Mouse (Mus musculus): ENCODE results near the gene Kdm7a. TPM values are rescaled to one million over a fixed set of nuclear protein-coding genes. Genes with fewer than 3 reads are reported as not detected.

Kdm7a gene
- total RNA-seq, 1 experiment from 2014 or later: 19.3 TPM

DNA sequence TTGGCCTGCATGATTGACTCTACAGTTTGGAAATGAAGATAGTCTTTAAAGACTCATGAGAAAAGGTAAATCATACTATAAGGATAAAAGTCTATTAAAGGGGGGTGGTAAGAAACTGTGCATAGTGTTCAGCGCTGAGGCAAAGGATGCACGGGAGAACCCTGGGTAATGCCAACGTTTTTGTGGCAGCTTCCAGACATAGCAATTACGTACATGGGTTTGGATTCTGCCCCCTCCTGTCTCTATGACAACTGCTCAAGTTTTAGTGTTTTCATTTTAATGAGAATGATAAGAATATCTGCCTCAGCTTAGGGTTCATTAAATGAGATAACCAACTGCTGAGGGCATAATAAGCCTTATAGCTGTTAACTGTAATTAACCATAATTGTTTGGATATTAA, 3.1 kb upstream of the Kdm7a start:
- ATAC-seq (replicated peaks; ENCODE audit: low read depth, poor library complexity, severe bottlenecking): no peak

DNA sequence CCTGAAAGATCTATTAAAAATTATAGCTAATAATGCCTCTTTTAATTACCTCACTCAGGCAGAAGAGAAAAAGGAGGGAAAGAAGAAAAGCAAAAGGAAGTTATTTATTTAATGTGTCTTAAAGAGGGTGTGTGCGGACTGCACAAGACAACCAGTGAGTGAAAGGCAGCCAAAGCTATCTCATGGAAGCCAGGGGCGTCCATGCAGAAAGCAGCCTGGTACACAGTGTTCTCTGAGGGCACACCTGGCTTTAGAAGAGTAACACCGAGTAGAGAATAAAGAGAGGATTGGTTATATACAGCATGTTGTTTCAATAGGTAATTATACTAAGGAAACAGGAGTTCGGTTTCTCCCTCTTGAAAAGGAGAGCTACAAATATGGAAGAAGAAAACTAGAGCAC, 1.6 kb upstream of the Kdm7a start:
- ATAC-seq (replicated peaks; ENCODE audit: low read depth, poor library complexity, severe bottlenecking): no peak

DNA sequence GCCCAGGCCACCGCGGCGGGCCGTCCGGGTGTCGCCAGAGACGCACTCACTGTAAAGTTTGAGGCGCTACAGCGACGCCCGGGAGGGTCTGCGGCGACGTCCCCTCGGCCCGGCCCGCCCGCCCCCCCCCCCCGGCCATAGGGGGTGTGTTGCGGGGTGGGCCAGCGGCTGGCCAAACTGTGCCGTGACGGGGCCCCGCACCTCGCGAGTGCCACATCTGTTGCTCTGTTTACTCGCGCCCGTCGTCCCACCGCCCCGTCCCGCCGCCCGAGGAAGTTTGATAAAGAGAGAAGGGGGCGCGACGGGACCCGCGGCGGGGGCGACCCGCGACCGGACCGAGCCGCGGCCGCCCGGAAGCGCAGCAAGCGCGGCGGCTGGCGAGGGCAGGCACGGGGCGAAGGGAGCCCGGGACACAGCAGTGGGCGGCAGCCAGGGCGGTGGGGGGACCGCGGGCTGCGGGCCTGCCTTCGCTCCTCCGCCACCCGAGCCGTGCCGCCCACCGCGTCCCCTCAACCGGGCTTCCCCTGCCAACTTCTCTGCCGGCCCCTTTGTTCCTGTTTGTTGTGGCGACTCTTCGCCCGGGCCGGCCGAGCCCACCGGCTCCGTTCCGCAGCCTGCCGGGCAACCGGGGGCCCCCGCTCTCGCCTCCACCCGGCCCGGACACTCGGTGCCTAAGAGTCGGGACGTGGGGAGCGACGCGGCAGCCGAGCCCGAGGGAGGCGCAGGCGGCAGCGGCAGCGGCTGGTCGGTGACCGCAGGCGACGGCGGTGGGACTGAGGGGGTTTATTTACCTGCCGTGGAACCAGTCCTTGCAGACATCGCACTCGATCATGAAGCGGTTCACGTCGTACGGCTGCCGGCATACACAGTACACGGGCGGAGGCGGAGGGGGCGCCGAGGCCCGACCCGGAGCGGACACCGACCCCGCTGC, 674 bp downstream of the Kdm7a start:
- ATAC-seq (replicated peaks; ENCODE audit: low read depth, poor library complexity, severe bottlenecking): no peak

DNA sequence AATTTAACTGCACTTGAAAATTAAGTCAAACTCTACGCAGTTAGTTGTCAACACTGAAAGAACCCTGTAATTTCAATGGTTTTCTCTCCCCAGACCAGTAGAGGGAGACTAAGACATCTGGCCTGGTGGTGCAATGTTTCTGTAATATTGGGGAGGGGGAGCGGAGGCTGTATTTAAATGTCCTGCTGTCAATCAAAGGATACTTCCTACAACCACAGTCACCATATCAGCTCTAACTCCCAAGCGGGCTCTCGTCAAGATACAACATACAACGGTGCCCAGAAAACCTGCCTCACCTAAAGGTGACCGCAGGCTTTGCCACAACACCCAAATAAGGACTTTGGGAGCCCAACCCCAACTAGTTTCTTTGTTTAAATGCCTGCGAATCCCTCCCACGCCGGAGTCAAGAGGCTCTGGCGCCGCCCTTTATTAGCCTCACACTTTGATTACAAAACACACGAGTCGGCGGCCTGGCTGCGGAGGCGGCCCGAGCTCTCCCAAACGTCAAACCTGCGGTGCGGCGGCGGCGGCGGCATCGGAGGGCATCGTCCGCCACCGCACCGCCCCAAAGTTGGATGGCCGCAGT, 1.4 kb downstream of the Kdm7a start:
- peak; percentile 72 for ATAC-seq (replicated peaks; ENCODE audit: low read depth, poor library complexity, severe bottlenecking)

DNA sequence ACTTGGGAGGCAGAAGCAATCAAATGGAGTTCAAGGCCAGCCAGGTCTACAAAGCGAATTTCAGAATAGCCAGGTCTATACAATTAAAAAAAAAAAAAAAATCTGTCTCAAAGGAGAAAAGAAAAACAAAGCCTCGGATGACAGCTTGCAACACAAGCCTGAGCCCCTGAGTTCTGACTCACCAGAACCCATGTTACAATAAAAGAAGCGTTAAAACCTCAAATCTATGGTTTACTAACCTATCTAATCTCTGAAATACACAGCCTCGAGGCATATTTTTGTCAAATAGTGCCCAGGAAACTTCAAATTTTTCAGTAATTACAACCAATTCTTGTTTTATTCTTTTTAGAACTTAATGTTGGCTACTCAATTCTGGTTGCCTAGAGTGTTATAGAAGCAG, 2.1 kb downstream of the Kdm7a start:
- ATAC-seq (replicated peaks; ENCODE audit: low read depth, poor library complexity, severe bottlenecking): no peak

DNA sequence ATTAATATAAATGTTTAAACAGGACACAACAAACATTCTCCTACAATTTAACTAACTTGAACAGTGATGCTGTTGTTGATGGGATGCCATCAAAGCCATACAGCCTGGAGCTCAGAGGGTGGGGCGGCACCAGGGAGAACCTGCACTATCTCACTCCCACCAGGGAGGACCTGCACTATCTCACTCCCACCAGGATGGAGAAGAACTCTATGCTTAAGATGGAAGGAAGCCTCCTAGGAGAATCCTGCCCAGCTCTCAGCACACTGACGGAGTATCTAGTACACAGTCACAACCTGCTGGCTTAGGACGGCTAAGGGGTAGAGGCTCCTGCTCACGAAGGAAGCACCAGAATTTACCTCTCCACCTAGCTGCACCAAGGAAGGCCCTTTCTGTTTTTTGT, 3.4 kb downstream of the Kdm7a start:
- no peak; the same call in 1 of the 2 replicates for ATAC-seq (replicated peaks; ENCODE audit: low read depth, poor library complexity, severe bottlenecking)

DNA sequence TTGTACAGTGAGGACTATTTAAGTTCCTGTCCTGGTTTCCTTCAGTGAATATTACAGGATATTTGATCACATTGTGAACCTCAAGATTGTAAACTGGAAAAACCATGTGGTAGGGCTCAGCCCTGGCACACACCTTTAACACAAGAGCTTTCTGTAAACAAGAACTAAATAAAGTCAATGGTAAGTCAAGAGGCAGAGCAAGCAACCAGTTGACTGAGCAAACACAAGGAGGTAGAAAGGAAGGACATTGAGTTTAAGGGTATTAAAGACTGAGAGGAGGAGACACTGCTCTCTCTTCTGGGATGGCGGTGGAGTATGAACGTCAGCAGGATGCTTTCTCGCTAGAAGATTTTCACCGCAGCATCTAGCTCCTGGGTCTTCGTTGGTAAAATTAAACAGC, 13.6 kb downstream of the Kdm7a start:
- no peak for ATAC-seq (replicated peaks; ENCODE audit: low read depth, poor library complexity, severe bottlenecking)

DNA sequence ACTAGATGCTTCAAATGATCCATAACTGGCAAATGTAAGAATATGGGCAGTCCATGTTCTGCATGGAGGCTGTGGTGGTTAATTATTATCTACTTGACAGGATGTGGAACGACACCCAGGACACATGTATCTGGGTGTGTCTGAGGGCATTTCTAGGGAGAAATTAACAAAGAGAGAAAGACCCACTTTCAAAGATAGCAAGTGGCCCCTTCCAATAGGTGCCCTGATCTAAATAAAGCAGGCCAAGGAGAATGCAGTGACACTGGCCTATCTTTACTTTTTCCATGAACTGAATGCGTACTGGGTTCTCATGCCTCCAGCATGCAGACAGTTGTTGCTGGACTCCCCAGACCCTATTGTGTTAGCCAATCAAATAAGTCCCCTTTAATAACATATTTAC, 15.1 kb downstream of the Kdm7a start:
- ATAC-seq (replicated peaks; ENCODE audit: low read depth, poor library complexity, severe bottlenecking): 0 out of 2 replicates have a peak, but pooled peaks have one; percentile 25

DNA sequence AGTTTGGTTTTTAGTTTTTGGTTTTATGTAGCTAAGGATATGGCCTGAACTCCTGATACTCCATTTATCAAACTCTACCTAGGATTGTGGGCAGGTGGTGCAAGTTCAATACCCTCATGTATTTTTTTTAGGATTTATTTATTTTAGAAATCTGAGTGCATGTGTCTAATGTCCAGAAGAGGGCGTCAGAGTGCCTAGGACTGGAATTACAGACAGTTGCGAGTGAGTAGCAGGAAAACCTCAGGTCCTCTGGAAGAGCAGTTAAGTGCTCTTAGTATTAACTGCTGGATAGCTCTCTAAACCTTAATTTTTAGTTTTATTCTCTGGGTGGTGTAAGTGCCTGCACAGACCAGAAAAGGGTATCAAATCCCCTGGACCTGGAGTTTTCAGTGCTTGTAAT, 19.4 kb downstream of the Kdm7a start:
- peak; percentile 68 for ATAC-seq (replicated peaks; ENCODE audit: low read depth, poor library complexity, severe bottlenecking)

DNA sequence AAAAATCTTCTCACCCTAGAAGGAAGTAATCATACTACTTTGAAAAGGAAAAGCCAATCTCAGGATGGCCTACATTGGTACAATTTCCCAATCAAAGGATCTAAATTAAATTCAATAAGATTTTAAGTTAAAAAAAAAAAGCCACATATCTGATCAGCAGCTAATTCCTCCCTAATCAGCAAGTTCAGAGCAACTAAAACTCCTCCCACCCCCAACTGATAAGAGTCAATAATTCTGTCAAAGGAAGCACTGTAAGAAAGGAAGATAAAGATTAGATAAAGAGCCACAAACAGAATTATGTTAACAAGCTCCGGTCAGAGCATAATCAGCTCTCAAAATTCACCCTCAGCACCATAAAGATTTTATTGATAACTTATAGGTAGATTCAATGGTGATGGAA, 37.5 kb downstream of the Kdm7a start:
- ATAC-seq (replicated peaks; ENCODE audit: low read depth, poor library complexity, severe bottlenecking): no peak

DNA sequence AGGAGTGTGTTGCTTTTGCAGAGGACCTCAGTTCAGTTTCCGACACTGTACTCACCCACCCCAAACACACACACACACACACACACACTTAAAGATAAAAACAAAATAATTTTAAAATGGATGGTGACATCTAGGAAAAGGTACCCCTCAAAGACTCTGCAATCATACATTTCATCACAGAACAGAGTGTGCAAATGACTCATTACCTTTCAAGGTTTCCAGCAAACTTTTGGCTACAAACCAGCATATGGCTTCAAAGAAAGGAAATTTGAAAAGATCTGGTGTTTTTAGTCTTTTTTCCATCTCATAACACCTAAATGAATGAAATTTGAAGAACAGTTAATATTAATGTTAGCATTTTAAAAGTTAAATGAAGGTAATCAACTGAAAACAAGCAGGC, 41.7 kb downstream of the Kdm7a start:
- ATAC-seq (replicated peaks; ENCODE audit: low read depth, poor library complexity, severe bottlenecking): no peak

DNA sequence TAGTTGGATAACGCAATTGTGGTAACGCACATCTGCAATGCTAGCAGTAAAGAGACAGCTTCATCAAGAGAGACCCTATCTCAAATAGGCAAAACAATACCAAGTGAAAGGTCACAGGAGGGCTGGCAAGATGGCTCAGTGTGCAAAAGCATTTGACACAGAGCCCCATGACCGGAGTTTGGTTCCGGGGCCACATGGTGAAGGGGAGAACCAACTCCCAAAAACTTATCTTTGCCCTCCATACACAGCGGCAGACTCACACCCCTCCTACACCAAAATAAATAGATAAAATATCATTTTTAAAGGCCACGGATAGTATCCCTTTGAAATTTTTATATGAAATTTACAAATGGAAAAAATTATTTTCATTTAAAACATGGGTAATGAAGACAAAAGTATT, 44.6 kb downstream of the Kdm7a start:
- ATAC-seq (replicated peaks; ENCODE audit: low read depth, poor library complexity, severe bottlenecking): no peak

DNA sequence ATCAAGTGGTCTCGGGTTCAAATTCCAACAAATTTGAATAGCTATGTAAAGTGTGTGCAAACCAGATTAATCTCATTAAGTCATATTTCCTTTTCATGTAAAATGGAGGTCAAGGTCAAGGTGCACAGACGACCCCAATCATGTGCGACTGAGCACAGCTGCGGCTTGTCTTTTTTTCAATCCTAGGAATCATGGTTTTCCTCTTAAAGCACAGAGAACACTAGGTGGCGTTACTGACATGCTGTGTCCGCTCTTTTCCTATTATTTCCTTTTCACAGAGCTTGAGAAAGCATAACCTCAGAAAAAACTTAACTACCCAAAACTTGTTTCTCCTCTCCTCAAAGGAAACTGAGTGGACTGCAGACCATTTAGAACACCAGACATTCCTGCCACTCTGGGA, 60.5 kb downstream of the Kdm7a start:
- no peak for ATAC-seq (replicated peaks; ENCODE audit: low read depth, poor library complexity, severe bottlenecking)

DNA sequence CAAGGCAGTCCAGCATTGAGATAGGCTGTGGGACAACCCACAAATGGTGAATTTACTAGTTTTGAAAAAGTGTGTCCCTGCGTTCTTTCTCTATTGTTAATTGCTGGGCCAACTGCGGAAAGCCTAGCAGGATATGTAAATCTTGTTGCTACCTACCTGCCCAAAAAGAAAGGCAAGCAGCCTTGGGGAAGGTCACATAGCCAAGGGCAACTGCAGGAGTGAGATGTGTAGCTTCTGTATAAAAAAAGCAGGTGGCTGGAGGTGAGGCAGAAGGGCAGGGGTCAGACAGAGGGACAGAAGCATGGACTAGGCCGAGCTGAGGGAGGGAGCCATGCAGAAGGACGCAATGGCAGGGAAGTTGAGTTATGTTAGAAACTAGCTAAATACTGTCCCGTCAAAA, 74.0 kb downstream of the Kdm7a start:
- ATAC-seq (replicated peaks; ENCODE audit: low read depth, poor library complexity, severe bottlenecking): no peak

DNA sequence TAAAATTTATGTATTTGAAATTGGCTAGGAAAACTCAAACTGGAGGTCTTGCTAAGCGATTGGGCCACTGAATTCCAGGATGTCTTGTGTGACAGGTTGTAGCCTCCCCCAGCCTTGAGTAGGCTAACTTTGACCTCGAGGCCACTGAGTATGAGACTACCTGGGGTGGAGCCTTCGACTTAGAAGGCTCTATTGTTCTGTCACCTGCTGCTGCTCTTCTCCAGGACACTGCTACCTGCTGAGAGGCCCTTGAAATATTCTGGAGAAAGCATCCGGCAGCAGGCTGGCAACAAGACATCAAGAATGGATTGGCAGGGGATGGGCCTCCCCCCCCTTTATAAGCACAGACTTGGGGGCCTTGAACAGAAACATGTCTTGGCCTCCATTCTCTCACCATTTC, 75.1 kb downstream of the Kdm7a start:
- no peak for ATAC-seq (replicated peaks; ENCODE audit: low read depth, poor library complexity, severe bottlenecking)

DNA sequence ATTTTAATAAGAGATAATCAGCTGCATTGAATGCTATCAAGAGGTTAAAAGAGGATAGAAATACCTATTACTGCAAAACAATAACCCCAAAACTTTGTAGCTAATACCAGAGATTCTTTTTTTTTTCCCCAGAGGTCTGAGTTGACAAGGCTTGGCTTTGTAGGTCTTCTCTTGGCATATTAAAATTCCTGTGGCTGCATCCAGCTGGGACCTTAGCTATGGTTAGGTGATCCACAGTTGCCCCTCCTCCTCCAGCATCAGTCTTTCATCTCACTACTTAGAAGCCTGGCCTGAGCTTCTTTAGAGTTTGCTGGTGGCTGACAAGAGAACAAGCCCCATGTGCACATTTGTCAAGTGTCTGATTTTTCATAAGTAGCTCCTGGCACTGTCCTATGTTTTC, 81.9 kb downstream of the Kdm7a start:
- ATAC-seq (replicated peaks; ENCODE audit: low read depth, poor library complexity, severe bottlenecking): no peak

DNA sequence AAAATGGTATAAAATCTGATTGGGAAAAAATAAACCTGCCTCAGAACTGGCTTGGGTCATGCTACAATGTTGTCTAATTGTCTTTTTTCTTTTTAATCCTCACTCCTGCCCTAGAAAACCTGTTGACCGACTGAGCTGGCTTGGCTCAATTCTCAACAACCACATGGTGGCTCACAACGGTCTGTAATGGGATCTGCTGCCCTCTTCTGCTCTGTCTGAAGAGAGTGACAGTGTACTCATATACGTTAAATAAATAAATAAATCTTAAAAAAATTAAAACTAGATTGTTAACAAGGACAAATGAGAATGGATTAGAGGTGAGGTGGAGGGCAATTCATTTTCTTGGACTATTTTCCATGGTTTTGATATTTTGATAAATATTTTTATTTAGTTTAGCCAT, 85.9 kb downstream of the Kdm7a start:
- ATAC-seq (replicated peaks; ENCODE audit: low read depth, poor library complexity, severe bottlenecking): no peak

DNA sequence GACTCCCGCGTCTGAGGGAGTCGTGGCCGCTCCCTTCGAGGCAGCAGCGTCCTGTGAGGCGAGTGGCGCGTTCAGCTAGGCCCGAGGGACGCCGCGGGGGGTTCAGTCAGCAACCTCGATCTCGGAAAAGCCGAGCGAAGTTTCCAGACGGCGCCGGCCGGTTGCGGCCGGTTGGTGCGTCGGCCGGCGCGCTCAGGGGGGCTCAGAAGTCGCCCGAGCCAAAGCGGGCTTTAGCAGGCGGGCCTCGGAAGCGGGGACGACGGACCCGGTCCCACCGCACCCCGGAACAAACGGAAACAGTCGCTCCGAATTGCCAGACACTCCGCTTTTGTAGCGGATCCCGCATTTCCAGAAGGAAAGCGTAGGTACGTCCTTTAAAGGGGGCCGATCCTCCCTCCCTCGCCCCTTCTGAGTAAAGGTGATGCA, 88.1 kb downstream of the Kdm7a start:
- peak; percentile 20 for ATAC-seq (replicated peaks; ENCODE audit: low read depth, poor library complexity, severe bottlenecking)

DNA sequence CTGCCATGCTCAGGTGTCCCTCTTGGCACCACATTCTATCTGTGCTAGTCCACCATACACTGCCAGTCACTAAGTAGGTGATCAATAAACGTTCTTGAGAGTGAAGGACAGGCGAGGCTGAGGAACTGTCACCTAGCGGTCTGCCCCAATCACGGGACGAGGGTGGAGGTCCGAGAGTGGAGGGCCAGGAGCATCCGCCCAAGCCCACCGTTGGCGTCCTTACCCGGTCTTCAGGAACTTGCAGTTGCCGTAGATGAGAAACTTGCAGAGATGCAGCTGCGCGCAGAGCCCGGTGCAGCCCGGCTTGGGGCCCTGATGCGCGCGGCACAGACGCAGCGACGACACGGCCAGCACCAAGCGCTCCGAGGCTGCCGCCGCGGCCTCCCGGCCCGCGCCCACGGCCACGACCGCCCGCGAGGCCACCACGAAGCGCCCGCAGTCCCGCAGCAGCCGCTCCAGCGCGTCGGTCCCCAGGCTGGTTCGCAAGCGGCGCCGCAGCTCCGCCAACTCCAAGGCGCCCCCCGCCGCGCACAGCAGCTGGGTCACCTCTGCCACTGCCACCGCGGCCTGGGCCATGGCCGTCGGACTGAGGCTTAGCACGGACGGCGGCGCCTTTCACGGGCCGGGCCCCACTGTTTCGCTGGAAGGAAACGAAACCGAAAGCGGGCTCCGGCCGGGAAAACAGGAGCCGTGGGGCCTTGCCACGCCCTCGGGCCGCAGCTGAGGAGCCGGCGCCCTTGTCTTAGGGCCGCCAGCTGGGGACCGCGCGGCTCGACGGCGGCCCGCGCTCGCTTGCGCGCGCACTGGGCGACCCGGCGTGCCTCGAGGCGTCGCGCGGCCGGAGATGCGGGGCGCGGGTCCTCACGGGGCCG, 88.8 kb downstream of the Kdm7a start, which contains the start of gene Parp12:
TSS of gene Parp12 (minus strand) at position 766 of the 872 bp plus-strand sequence.
- peak; percentile 77 for ATAC-seq (replicated peaks; ENCODE audit: low read depth, poor library complexity, severe bottlenecking)

DNA sequence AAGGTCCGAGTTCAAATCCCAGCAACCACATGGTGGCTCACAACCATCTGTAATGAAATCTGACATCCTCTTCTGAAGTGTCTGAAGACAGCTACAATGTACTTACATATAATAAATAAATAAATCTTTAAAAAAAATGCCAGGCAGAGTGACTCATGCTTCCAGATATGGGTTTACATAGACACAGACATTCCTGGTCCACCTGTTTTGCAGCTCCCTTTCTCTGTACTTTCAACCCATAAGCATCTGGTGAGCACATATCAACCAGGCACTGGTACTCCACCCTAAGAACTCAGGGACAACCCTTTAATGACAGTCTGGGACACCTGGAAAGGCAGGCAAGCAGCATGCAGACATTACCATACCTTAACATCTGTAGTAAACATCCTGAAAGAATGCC, 91.2 kb downstream of the Kdm7a start:
- no peak for ATAC-seq (replicated peaks; ENCODE audit: low read depth, poor library complexity, severe bottlenecking)

DNA sequence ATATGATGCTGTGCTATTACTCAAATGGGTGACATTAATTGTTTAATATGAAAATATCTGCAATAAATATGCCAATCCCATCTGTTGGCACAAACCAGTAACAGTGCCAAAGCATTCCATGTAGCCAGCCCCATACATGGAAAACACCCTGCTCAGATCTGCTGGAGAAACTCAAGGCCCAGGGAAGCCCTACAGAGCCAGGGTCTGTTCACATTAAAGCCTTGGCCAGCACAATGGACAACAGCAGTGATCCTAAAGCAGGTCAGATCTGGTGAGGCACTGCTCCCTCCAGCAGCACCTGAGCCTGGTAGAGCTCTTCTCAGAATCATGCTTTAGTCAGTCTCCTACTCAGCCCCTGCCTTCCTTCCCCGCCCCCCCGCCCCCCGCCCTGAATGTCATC, 93.4 kb downstream of the Kdm7a start:
- ATAC-seq (replicated peaks; ENCODE audit: low read depth, poor library complexity, severe bottlenecking): no peak
